Mouse (Mus musculus): ENCODE data around the gene Cryzl2. TPM values are rescaled to one million over a fixed set of nuclear protein-coding genes. Genes with fewer than 3 reads are reported as not detected.
A peak's percentile ranks its signal among the peaks of the same experiment; 100 is the strongest.

Cryzl2 gene
- polyA plus RNA-seq, 1 experiment from 2014 or later: 14.8 TPM

DNA sequence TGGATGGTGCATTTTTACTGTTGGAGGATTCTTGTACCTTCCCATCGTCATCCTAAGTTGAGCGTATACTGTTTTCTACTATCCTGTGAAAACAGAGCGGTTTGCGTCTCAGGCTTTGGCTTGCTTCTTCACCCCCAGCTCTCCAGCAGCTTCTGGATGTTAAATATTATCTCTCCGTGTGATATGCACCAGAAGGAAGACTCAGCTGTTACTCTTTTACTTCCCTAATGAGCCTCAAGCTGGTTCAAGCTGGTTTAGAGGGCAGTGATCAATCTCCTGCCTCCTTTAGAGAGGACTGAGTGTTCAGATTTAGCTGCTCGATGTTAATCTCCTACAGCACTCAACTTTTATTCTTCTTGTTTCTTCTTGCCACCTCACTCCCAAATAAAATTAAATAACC is 3.5 kb upstream of the Cryzl2 start:
- no peak overlapping the region for H3K4me2 ChIP-seq (replicated peaks; ENCODE audit: low read depth, low read length)
- no peaks in the 10 kb centered on the region for H3K9me3 ChIP-seq (ENCODE audit: control insufficient read depth, low read depth, low read length)
- no peak overlapping the region for H3K4me3 ChIP-seq (ENCODE audit: low read depth, low read length)
- ATAC-seq (ENCODE audit: insufficient number of reproducible peaks, insufficient read depth, low FRiP score, low read depth): no peak
- WGBS: 70% methylated on average over 6 of the region's 6 CpGs
- peaks cover 4% of the 10 kb centered on the region; the same call in 1 of the 2 replicates for H3K4me1 ChIP-seq (ENCODE audit: control insufficient read depth, insufficient read depth, low read length)
- H3K36me3 ChIP-seq (ENCODE audit: control insufficient read depth, insufficient read depth, low read length): no peaks in the 10 kb centered on the region
- H3K27ac ChIP-seq (ENCODE audit: low read length): no peak overlapping the region
- no peak overlapping the region for H3K9ac ChIP-seq (replicated peaks; ENCODE audit: low read depth, low read length)
- H3K27me3 ChIP-seq (ENCODE audit: control insufficient read depth, insufficient read depth, low read length): no peaks in the 10 kb centered on the region

DNA sequence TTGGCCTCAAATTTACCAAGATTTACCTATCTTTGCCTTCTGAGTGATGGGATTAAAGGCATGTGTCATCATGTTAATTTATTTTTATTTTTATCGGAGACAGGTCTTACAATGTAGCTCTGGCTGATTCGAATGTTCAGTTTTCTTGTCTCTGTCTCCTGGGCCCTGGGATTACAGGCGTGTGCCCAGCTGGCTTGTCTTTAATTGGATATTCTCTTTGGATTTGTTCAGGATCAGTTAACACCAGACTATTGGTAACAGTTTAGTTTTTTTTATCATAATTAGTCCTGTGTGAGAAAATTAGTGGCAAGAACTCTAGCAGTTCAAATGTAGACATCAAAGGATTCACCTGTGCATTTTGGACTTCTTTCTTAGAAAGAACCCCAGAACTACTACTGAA is 588 bp upstream of the Cryzl2 start:
- Histone ChIP-seq H3K27ac (ENCODE audit: low read length) (no peak overlapping the region), H3K4me2 (replicated peaks; ENCODE audit: low read depth, low read length) (no peak overlapping the region), H3K27me3 (ENCODE audit: control insufficient read depth, insufficient read depth, low read length) (no peaks in the 10 kb centered on the region), H3K4me3 (ENCODE audit: low read depth, low read length) (no peak overlapping the region), H3K9ac (replicated peaks; ENCODE audit: low read depth, low read length) (no peak overlapping the region), H3K36me3 (ENCODE audit: control insufficient read depth, insufficient read depth, low read length) (no peaks in the 10 kb centered on the region), H3K4me1 (ENCODE audit: control insufficient read depth, insufficient read depth, low read length) (peaks cover 4% of the 10 kb centered on the region; the same call in 1 of the 2 replicates), H3K9me3 (ENCODE audit: control insufficient read depth, low read depth, low read length) (no peaks in the 10 kb centered on the region)
- ATAC-seq (ENCODE audit: insufficient number of reproducible peaks, insufficient read depth, low FRiP score, low read depth): no peak
- WGBS: 84% methylated on average over 3 of the region's 3 CpGs

DNA sequence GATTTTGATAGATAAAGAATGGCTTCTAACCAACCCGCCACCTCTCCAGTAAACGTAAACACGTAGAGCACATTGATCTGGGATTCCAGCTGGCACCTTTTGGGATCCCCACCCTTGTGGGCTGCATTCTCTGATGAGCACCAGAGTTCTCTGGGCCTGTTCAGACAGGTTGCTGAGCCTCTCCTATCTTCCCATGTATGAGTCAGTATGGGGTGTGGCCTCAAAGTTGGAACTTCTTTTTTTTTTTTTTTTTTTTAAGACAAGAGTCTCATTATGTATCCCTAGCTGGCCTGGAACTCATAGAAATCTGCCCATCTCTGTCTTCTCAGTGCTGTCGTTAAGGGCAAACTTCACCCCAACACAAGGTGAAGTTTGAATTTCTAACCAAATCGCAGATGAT is 1.5 kb downstream of the Cryzl2 start:
- Histone ChIP-seq H3K9ac (replicated peaks; ENCODE audit: low read depth, low read length) (no peak overlapping the region), H3K4me3 (ENCODE audit: low read depth, low read length) (no peak overlapping the region), H3K36me3 (ENCODE audit: control insufficient read depth, insufficient read depth, low read length) (no peaks in the 10 kb centered on the region), H3K9me3 (ENCODE audit: control insufficient read depth, low read depth, low read length) (no peaks in the 10 kb centered on the region), H3K4me1 (ENCODE audit: control insufficient read depth, insufficient read depth, low read length) (peaks cover 4% of the 10 kb centered on the region; the same call in 1 of the 2 replicates), H3K4me2 (replicated peaks; ENCODE audit: low read depth, low read length) (no peak overlapping the region), H3K27me3 (ENCODE audit: control insufficient read depth, insufficient read depth, low read length) (no peaks in the 10 kb centered on the region), H3K27ac (ENCODE audit: low read length) (no peak overlapping the region)
- 83% methylated on average over 5 of the region's 5 CpGs for WGBS
- ATAC-seq (ENCODE audit: insufficient number of reproducible peaks, insufficient read depth, low FRiP score, low read depth): no peak

DNA sequence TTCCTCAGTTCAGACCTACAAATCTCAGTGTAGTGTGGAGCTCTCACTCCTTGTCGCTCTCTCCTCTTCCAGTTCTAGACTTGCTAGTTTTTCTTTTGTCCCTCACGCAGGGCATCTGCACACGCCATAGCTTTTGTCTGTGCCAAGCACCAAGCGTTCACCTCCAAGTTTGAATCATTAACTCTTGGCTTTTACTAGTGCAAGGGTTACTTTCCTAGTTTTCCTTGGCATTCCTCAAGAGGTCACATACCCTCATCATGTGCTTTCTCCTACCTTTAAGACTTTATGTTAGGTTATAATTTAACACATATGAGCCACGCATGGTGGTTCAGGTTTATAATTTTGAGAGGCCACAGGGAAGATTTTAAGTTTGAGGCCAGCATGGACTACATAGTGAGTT is 2.9 kb downstream of the Cryzl2 start:
- H3K9me3 ChIP-seq (ENCODE audit: control insufficient read depth, low read depth, low read length): no peaks in the 10 kb centered on the region
- no peaks in the 10 kb centered on the region for H3K36me3 ChIP-seq (ENCODE audit: control insufficient read depth, insufficient read depth, low read length)
- no peak overlapping the region for H3K4me2 ChIP-seq (replicated peaks; ENCODE audit: low read depth, low read length)
- 93% methylated on average over 5 of the region's 5 CpGs for WGBS
- H3K27ac ChIP-seq (ENCODE audit: low read length): no peak overlapping the region
- H3K4me3 ChIP-seq (ENCODE audit: low read depth, low read length): no peak overlapping the region
- ATAC-seq (ENCODE audit: insufficient number of reproducible peaks, insufficient read depth, low FRiP score, low read depth): no peak
- peaks cover 4% of the 10 kb centered on the region; the same call in 1 of the 2 replicates for H3K4me1 ChIP-seq (ENCODE audit: control insufficient read depth, insufficient read depth, low read length)
- no peaks in the 10 kb centered on the region for H3K27me3 ChIP-seq (ENCODE audit: control insufficient read depth, insufficient read depth, low read length)
- H3K9ac ChIP-seq (replicated peaks; ENCODE audit: low read depth, low read length): no peak overlapping the region

DNA sequence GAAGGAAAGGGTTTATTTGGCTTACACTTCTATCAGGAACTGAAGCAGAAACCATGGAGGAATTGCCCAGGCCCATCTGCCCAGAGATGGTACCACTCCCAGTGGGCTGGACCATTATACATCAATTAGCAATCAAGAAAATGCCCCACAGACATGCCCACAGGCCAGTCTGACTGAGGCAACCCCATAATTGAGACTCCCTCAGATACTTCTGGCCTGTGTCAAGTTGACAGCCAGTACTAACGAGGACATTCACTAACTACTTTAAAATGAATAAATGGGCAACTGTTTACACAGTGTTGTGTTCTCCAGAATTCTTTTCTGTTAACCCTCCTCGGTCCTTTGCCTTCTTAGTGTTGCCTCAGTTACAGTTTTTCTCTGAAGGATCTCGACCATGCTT is 4.0 kb downstream of the Cryzl2 start:
- no peaks in the 10 kb centered on the region for H3K36me3 ChIP-seq (ENCODE audit: control insufficient read depth, insufficient read depth, low read length)
- no peaks in the 10 kb centered on the region for H3K9me3 ChIP-seq (ENCODE audit: control insufficient read depth, low read depth, low read length)
- H3K4me2 ChIP-seq (replicated peaks; ENCODE audit: low read depth, low read length): no peak overlapping the region
- H3K27me3 ChIP-seq (ENCODE audit: control insufficient read depth, insufficient read depth, low read length): no peaks in the 10 kb centered on the region
- peaks cover 4% of the 10 kb centered on the region; the same call in 1 of the 2 replicates for H3K4me1 ChIP-seq (ENCODE audit: control insufficient read depth, insufficient read depth, low read length)
- no peak overlapping the region for H3K27ac ChIP-seq (ENCODE audit: low read length)
- peak; percentile 55; the same call in 1 of the 2 replicates for ATAC-seq (ENCODE audit: insufficient number of reproducible peaks, insufficient read depth, low FRiP score, low read depth)
- 36% methylated on average over 3 of the region's 3 CpGs for WGBS
- H3K4me3 ChIP-seq (ENCODE audit: low read depth, low read length): no peak overlapping the region
- H3K9ac ChIP-seq (replicated peaks; ENCODE audit: low read depth, low read length): no peak overlapping the region

DNA sequence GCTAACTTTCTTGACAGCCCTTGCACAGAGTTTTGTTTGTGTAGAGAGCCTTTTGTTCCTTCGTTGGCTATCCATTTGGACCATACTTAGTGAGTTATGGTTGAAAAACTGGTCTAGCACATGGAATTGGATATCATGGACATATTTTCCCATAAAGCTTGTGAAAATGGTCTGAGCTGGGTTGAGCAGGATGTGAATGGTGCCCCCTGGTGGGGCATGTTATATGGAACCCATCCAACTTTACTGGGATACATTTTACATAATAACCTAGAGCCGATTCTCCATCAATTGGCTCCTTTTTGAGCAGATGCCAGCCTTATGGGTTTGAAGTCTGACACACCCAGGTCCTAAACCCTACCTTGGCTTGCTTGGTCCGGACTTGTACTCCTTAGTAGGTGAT is 6.8 kb downstream of the Cryzl2 start:
- Histone ChIP-seq H3K36me3 (ENCODE audit: control insufficient read depth, insufficient read depth, low read length) (no peaks in the 10 kb centered on the region), H3K27me3 (ENCODE audit: control insufficient read depth, insufficient read depth, low read length) (no peaks in the 10 kb centered on the region), H3K4me3 (ENCODE audit: low read depth, low read length) (no peak overlapping the region), H3K27ac (ENCODE audit: low read length) (no peak overlapping the region), H3K9ac (replicated peaks; ENCODE audit: low read depth, low read length) (no peak overlapping the region), H3K9me3 (ENCODE audit: control insufficient read depth, low read depth, low read length) (no peaks in the 10 kb centered on the region), H3K4me2 (replicated peaks; ENCODE audit: low read depth, low read length) (no peak overlapping the region), H3K4me1 (ENCODE audit: control insufficient read depth, insufficient read depth, low read length) (no peaks in the 10 kb centered on the region)
- ATAC-seq (ENCODE audit: insufficient number of reproducible peaks, insufficient read depth, low FRiP score, low read depth): no peak
- 81% methylated on average over 3 of the region's 3 CpGs for WGBS

DNA sequence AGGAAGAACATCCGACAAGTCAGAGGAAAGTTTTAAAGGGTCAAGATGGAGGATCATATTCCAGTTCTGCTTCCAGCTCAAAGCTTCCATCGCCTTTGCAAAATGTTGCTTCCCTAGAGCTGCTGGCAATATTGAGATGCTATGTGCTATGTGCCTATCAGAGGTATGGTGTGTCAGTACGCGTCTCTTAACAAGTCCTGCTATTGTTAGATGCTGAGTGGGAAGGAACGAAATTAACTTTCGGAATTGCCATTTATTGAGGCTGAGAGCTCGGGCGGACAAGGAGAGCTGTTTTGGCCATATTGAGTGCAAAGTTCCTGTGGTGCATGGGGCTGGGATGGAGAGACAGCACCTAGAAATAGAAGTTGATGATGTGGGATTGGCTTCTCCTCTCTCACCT is 9.5 kb downstream of the Cryzl2 start:
- H3K36me3 ChIP-seq (ENCODE audit: control insufficient read depth, insufficient read depth, low read length): no peaks in the 10 kb centered on the region
- ATAC-seq (ENCODE audit: insufficient number of reproducible peaks, insufficient read depth, low FRiP score, low read depth): no peak
- H3K4me2 ChIP-seq (replicated peaks; ENCODE audit: low read depth, low read length): no peak overlapping the region
- no peak overlapping the region for H3K9ac ChIP-seq (replicated peaks; ENCODE audit: low read depth, low read length)
- no peaks in the 10 kb centered on the region for H3K27me3 ChIP-seq (ENCODE audit: control insufficient read depth, insufficient read depth, low read length)
- H3K9me3 ChIP-seq (ENCODE audit: control insufficient read depth, low read depth, low read length): no peaks in the 10 kb centered on the region
- H3K4me3 ChIP-seq (ENCODE audit: low read depth, low read length): no peak overlapping the region
- H3K27ac ChIP-seq (ENCODE audit: low read length): no peak overlapping the region
- no peaks in the 10 kb centered on the region for H3K4me1 ChIP-seq (ENCODE audit: control insufficient read depth, insufficient read depth, low read length)
- 90% methylated on average over 8 of the region's 8 CpGs for WGBS

DNA sequence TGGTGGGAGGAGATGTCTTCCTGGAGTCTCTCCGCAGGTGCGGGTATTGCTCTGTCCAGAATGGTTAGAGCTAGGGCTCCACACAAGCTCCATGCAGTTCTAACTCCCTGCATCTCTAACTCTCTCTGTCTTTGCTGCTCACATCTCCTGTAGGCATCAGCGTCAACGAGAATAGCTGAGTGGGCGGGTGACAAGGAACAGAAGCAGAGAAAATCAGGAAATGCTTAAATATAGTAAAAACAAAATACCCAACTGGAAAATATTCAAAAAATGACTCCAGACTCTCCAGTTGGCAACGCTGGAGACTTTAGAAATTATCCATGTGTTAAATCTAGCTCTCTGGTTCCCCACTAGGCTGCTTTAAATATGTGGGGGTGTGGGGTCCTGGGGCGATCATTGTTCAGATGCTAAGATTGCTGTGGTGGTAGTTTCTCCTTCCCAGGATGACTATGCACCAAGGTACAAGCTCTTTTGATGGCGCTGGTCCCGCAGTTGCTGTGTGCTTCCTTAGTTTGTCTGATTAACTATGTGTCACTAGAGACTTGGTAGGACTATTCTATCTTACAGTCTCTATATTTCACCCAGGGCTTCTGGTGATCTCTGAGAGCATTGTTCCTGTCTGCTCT is 12.5 kb downstream of the Cryzl2 start:
- Histone ChIP-seq H3K27me3 (ENCODE audit: control insufficient read depth, insufficient read depth, low read length) (no peaks in the 10 kb centered on the region), H3K36me3 (ENCODE audit: control insufficient read depth, insufficient read depth, low read length) (no peaks in the 10 kb centered on the region), H3K9ac (replicated peaks; ENCODE audit: low read depth, low read length) (no peak overlapping the region), H3K4me2 (replicated peaks; ENCODE audit: low read depth, low read length) (no peak overlapping the region), H3K4me3 (ENCODE audit: low read depth, low read length) (no peak overlapping the region), H3K27ac (ENCODE audit: low read length) (no peak overlapping the region), H3K4me1 (ENCODE audit: control insufficient read depth, insufficient read depth, low read length) (no peaks in the 10 kb centered on the region), H3K9me3 (ENCODE audit: control insufficient read depth, low read depth, low read length) (no peaks in the 10 kb centered on the region)
- 85% methylated on average over 9 of the region's 9 CpGs for WGBS
- ATAC-seq (ENCODE audit: insufficient number of reproducible peaks, insufficient read depth, low FRiP score, low read depth): no peak

DNA sequence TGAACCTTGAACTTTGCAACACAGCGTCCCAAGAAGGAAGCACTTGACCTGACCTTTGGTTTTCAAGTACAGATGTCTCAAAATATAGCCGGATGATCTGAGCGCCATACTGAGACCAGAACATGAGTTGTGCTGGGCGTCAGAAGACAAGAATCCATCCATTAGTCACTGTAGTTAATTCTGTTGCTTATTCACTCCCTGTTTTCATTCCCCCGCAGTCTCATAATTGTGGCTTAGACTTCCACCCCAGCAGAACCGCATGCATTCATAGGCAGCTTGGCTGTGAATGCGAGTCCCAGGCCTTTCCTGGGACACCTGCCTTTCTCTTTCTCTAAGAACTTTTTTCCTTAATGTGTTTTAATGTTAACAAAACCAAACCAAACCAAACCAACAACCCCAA is 14.3 kb downstream of the Cryzl2 start:
- H3K4me1 ChIP-seq (ENCODE audit: control insufficient read depth, insufficient read depth, low read length): no peaks in the 10 kb centered on the region
- H3K9me3 ChIP-seq (ENCODE audit: control insufficient read depth, low read depth, low read length): no peaks in the 10 kb centered on the region
- no peaks in the 10 kb centered on the region for H3K36me3 ChIP-seq (ENCODE audit: control insufficient read depth, insufficient read depth, low read length)
- no peak overlapping the region for H3K4me2 ChIP-seq (replicated peaks; ENCODE audit: low read depth, low read length)
- no peak overlapping the region for H3K4me3 ChIP-seq (ENCODE audit: low read depth, low read length)
- H3K27ac ChIP-seq (ENCODE audit: low read length): no peak overlapping the region
- H3K27me3 ChIP-seq (ENCODE audit: control insufficient read depth, insufficient read depth, low read length): no peaks in the 10 kb centered on the region
- H3K9ac ChIP-seq (replicated peaks; ENCODE audit: low read depth, low read length): no peak overlapping the region
- ATAC-seq (ENCODE audit: insufficient number of reproducible peaks, insufficient read depth, low FRiP score, low read depth): no peak
- 81% methylated on average over 7 of the region's 7 CpGs for WGBS

All from stomach, embryonic 14.5 days (tissue).